Mouse (Mus musculus) megakaryocyte, embryonic 14.5 days (primary cell): ENCODE measurements around the gene Rps6kl1. TPM values are rescaled to one million over a fixed set of nuclear protein-coding genes. Genes with fewer than 3 reads are reported as not detected.
"Not testable (repeated sequence)": the region's sequence is repeated elsewhere in the genome, so short reads cannot be mapped to it uniquely, and the experiment has no call there.

Experiments
- H3K27me3 ChIP-seq: replicated peaks from 2 replicates; pipeline ENCODE3; 2012; ENCODE audit warnings: inconsistent platforms
- H3K36me3 ChIP-seq: replicated peaks from 2 replicates; pipeline ENCODE3; 2012; ENCODE audit warnings: low read length, inconsistent platforms, mixed read lengths
- H3K4me1 ChIP-seq: 2 replicates; pipeline ENCODE4 v1.6.1; 2012; ENCODE audit warnings: inconsistent platforms
- H3K4me3 ChIP-seq: replicated peaks from 2 replicates; pipeline ENCODE3; 2012; ENCODE audit warnings: moderate library complexity, mild to moderate bottlenecking, inconsistent platforms
- H3K9me3 ChIP-seq: 2 replicates; pipeline ENCODE4 v1.6.1; 2012; ENCODE audit warnings: inconsistent platforms
- FLI1 ChIP-seq: IDR thresholded peaks from 2 replicates; pipeline ENCODE4 v1.6.1; 2012; ENCODE audit warnings: low read length, inconsistent platforms, mixed read lengths
- GATA1 ChIP-seq: IDR thresholded peaks from 3 replicates; pipeline ENCODE4 v1.6.1; 2012; ENCODE audit warnings: mixed read lengths, low read length, inconsistent platforms, borderline replicate concordance
- polyA plus RNA-seq: library from polyadenylated mRNA; stranded (reverse); fragments of >175 nt; gene quantifications from 2 replicates; pipeline ENCODE4 v1.2.3, GENCODE M21; 2012; ENCODE audit warnings: low replicate concordance; ENCODE audit not compliant: insufficient read depth

The Rps6kl1 gene
- polyA plus RNA-seq, 1 experiment, result 0.68 TPM

- H3K36me3 ChIP-seq, result no peaks in the 10 kb centered on the region
- TF ChIP-seq FLI1, result no peak
- TF ChIP-seq GATA1, result no peak
Measured at GRCm38 (mm10) chr12:85144821-85145220, 6.2 kb downstream of the Rps6kl1 start.

GRCm38 (mm10) chr12:85144276-85144675 is 6.8 kb downstream of the Rps6kl1 start:
- not testable (repeated sequence) for H3K9me3 ChIP-seq, H3K4me3 ChIP-seq, H3K36me3 ChIP-seq
- H3K27me3 ChIP-seq, result peaks cover 54% of the 10 kb centered on the region
- peaks cover 32% of the 10 kb centered on the region for H3K4me1 ChIP-seq

More at GRCm38 (mm10) chr12:85144821-85145220, 6.2 kb downstream of the Rps6kl1 start:
- Histone ChIP-seq H3K27me3 (peaks cover 59% of the 10 kb centered on the region), H3K4me3 (no peak overlapping the region), H3K9me3 (0 out of 2 replicates have a peak, but pooled peaks cover 3% of the 10 kb centered on the region), H3K4me1 (peaks cover 30% of the 10 kb centered on the region)

GRCm38 (mm10) chr12:85142803-85143202 is 8.3 kb downstream of the Rps6kl1 start:
- H3K4me3 ChIP-seq, result no peak overlapping the region
- no peaks in the 10 kb centered on the region for H3K36me3 ChIP-seq
- peaks cover 32% of the 10 kb centered on the region for H3K4me1 ChIP-seq
- no peak for TF ChIP-seq GATA1
- TF ChIP-seq FLI1, result no peak
- 0 out of 2 replicates have a peak, but pooled peaks cover 3% of the 10 kb centered on the region for H3K9me3 ChIP-seq
- H3K27me3 ChIP-seq, result peaks cover 57% of the 10 kb centered on the region

- Histone ChIP-seq H3K9me3 (0 out of 2 replicates have a peak, but pooled peaks cover 3% of the 10 kb centered on the region), H3K27me3 (peaks cover 41% of the 10 kb centered on the region), H3K4me1 (peaks cover 20% of the 10 kb centered on the region), H3K4me3 (no peak overlapping the region), H3K36me3 (peaks cover 4% of the 10 kb centered on the region)
- TF ChIP-seq FLI1 (no peak), GATA1 (no peak)
Measured at GRCm38 (mm10) chr12:85141096-85141495, 10.0 kb downstream of the Rps6kl1 start.

GRCm38 (mm10) chr12:85140036-85140701 is 10.9 kb downstream of the Rps6kl1 start:
- Histone ChIP-seq H3K4me1 (peaks cover 21% of the 10 kb centered on the region), H3K9me3 (0 out of 2 replicates have a peak, but pooled peaks cover 3% of the 10 kb centered on the region), H3K27me3 (peaks cover 35% of the 10 kb centered on the region), H3K4me3 (peak overlapping the region; percentile 87), H3K36me3 (peaks cover 13% of the 10 kb centered on the region)
- TF ChIP-seq GATA1 (no peak), FLI1 (no peak)

- no peak overlapping the region for H3K4me3 ChIP-seq
- peaks cover 33% of the 10 kb centered on the region for H3K4me1 ChIP-seq
- no peaks in the 10 kb centered on the region for H3K9me3 ChIP-seq
- TF ChIP-seq FLI1 (no peak), GATA1 (no peak)
- peaks cover 47% of the 10 kb centered on the region for H3K36me3 ChIP-seq
- peaks cover 23% of the 10 kb centered on the region for H3K27me3 ChIP-seq
Measured at GRCm38 (mm10) chr12:85136627-85137026, 14.4 kb downstream of the Rps6kl1 start.

- TF ChIP-seq FLI1, result no peak
- no peak for TF ChIP-seq GATA1
- Histone ChIP-seq H3K9me3 (no peaks in the 10 kb centered on the region), H3K27me3 (peaks cover 17% of the 10 kb centered on the region), H3K36me3 (peaks cover 55% of the 10 kb centered on the region), H3K4me3 (no peak overlapping the region), H3K4me1 (peaks cover 35% of the 10 kb centered on the region)
Measured at GRCm38 (mm10) chr12:85135513-85136470, 15.3 kb downstream of the Rps6kl1 start.

GRCm38 (mm10) chr12:85134043-85134794 is 16.8 kb downstream of the Rps6kl1 start:
- TF ChIP-seq GATA1 (no peak), FLI1 (no peak)
- peaks cover 23% of the 10 kb centered on the region for H3K4me1 ChIP-seq
- no peak overlapping the region for H3K4me3 ChIP-seq
- H3K27me3 ChIP-seq, result peaks cover 11% of the 10 kb centered on the region
- H3K9me3 ChIP-seq, result no peaks in the 10 kb centered on the region
- peaks cover 71% of the 10 kb centered on the region for H3K36me3 ChIP-seq

GRCm38 (mm10) chr12:85131361-85131760 is 19.7 kb downstream of the Rps6kl1 start:
- no peak for TF ChIP-seq FLI1
- no peak overlapping the region for H3K4me3 ChIP-seq
- peaks cover 38% of the 10 kb centered on the region for H3K4me1 ChIP-seq
- peaks cover 96% of the 10 kb centered on the region for H3K36me3 ChIP-seq
- no peaks in the 10 kb centered on the region for H3K27me3 ChIP-seq
- H3K9me3 ChIP-seq, result no peaks in the 10 kb centered on the region
